Mouse (Mus musculus): Measurements from ENCODE around the gene Abcf3. TPM values are rescaled to one million over a fixed set of nuclear protein-coding genes. Genes with fewer than 3 reads are reported as not detected.

The Abcf3 gene
- total RNA-seq (2023) = 100 to 1,000 TPM; 121 to 127 TPM

GRCm38 (mm10) chr16:20548096-20548948, at the start of gene Abcf3:
Gene Abcf3, plus strand, starts transcription at chr16:20548577.

GRCm38 (mm10) chr16:20498677-20499475, 49.5 kb upstream of the Abcf3 start, which contains the start of gene Eif2b5:
Gene Eif2b5, plus strand, starts transcription at chr16:20498817.

GRCm38 (mm10) chr16:20516726-20517201, 31.6 kb upstream of the Abcf3 start, which contains the start of gene Dvl3:
Gene Dvl3, plus strand, starts transcription at chr16:20516982.

GRCm38 (mm10) chr16:20535296-20536080, 12.9 kb upstream of the Abcf3 start, which contains the start of gene Ap2m1:
Gene Ap2m1, plus strand, starts transcription at chr16:20535478.

GRCm38 (mm10) chr16:20589366-20589938, 41.1 kb downstream of the Abcf3 start, which contains the start of gene Vwa5b2:
Gene Vwa5b2, plus strand, starts transcription at chr16:20589471.

Other genes starting within 250 kb of the Abcf3 start
- gene Parl, start 246.2 kb upstream of the Abcf3 start, total RNA-seq (2023) = 10 to 100 TPM; 65.9 to 79.3 TPM
- gene Cyp2ab1, start 223.2 kb upstream of the Abcf3 start, total RNA-seq (2023) = not detected
- 10 to 100 TPM; 26.9 to 35.2 TPM for gene Abcc5, start 122.2 kb upstream of the Abcf3 start, total RNA-seq (2023)
- gene Eif2b5, start 49.8 kb upstream of the Abcf3 start, total RNA-seq (2023) = 10 to 100 TPM; 45.2 to 48.4 TPM
- 10 to 100 TPM; 44.6 to 48.6 TPM for gene Dvl3, start 31.6 kb upstream of the Abcf3 start, total RNA-seq (2023)
- gene Ap2m1, start 13.1 kb upstream of the Abcf3 start, total RNA-seq (2023) = 100 to 1,000 TPM; 196 to 208 TPM
- under 1 TPM in 1 of 2 experiments, not detected in 1; 0.27 TPM for gene Vwa5b2, start 40.9 kb downstream of the Abcf3 start, total RNA-seq (2023)
- gene Eef1akmt4, start 63.0 kb downstream of the Abcf3 start, total RNA-seq (2023) = 1 to 10 TPM; 3.9 to 4.0 TPM
- not detected for gene Gm49333, start 63.0 kb downstream of the Abcf3 start, total RNA-seq (2023)
- gene Alg3, start 63.2 kb downstream of the Abcf3 start, total RNA-seq (2023) = 10 to 100 TPM; 10.9 to 13.9 TPM
- gene Camk2n2, start 72.7 kb downstream of the Abcf3 start, total RNA-seq (2023) = not detected
- gene Ece2, start 81.3 kb downstream of the Abcf3 start, total RNA-seq (2023) = not detected
- 100 to 1,000 TPM; 113 to 130 TPM for gene Psmd2, start 103.1 kb downstream of the Abcf3 start, total RNA-seq (2023)
- 100 to 1,000 TPM; 321 to 333 TPM for gene Eif4g1, start 119.7 kb downstream of the Abcf3 start, total RNA-seq (2023)
- gene Fam131a, start 144.7 kb downstream of the Abcf3 start, total RNA-seq (2023) = 1 to 10 TPM; 1.2 to 4.0 TPM
- gene Polr2h, start 169.1 kb downstream of the Abcf3 start, total RNA-seq (2023) = 10 to 100 TPM; 12.8 to 16.9 TPM
- 1 to 10 TPM; 3.5 to 3.9 TPM for gene Clcn2, start 169.2 kb downstream of the Abcf3 start, total RNA-seq (2023)
- gene Chrd, start 184.6 kb downstream of the Abcf3 start, total RNA-seq (2023) = not detected
- gene Thpo, start 185.9 kb downstream of the Abcf3 start, total RNA-seq (2023) = not detected

Measured in B cell, adult 67 days (primary cell).